Mouse (Mus musculus) G1E (cell line): ENCODE results near the gene D6Ertd527e.

Experiments
- CTCF ChIP-seq: IDR thresholded peaks from 2 replicates; pipeline ENCODE4 v1.5.1; 2012; ENCODE audit warnings: low read depth, low read length, inconsistent platforms, mixed read lengths
- GATA1 ChIP-seq: IDR thresholded peaks from 2 replicates; pipeline ENCODE4 v1.6.1; 2012; ENCODE audit warnings: borderline replicate concordance, low read length, inconsistent platforms, mixed read lengths
- GATA2 ChIP-seq: IDR thresholded peaks from 2 replicates; pipeline ENCODE4 v1.6.1; 2012; ENCODE audit warnings: low read depth, low read length, inconsistent platforms, borderline replicate concordance
- POLR2AphosphoS5 ChIP-seq: IDR thresholded peaks from 2 replicates; pipeline ENCODE4 v1.6.1; 2012; ENCODE audit warnings: low read depth, low read length, inconsistent platforms; ENCODE audit not compliant: insufficient replicate concordance
- TAL1 ChIP-seq: conservative IDR thresholded peaks from 2 replicates; pipeline ENCODE4 v1.6.1; 2012; ENCODE audit warnings: low read depth, low read length, inconsistent platforms, mixed read lengths

- TF ChIP-seq CTCF (no peak), GATA1 (no peak), GATA2 (no peak), POLR2AphosphoS5 (no peak), TAL1 (no peak)
These were observed at the start of gene D6Ertd527e for GRCm38 (mm10) chr6:87104123-87104796.
